Mouse (Mus musculus) retina, adult 2 months (tissue): ENCODE measurements around the gene Gtf3c5.

Experiments used
- DNase-seq: peaks from one replicate; pipeline ENCODE4 v3.0.0-alpha.2; 2012; ENCODE audit warnings: low read depth, low spot score

The Gtf3c5 gene

DNA sequence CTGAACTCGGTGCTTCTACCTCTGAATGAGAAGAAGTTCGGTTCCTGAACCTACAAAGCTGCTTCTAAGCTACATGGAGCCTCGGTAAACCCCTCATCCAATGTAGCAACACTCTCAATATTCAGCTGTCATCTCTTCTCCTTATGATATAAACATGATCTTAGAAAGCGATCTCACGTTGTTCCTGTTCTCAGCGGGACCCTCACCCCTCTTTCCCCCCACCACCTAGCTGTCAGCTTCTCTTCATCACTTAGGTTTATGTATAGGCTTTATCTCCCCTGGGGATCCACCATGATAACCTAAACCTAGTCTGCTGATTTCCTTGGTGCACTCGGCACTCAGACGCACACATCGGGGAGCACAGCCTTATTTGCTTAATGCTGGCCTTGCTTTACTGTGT lies at the start of gene Gtf3c5:
Gtf3c5 (minus strand) TSS at position 101 of the 400 bp plus-strand sequence.
- no peak for DNase-seq

DNA sequence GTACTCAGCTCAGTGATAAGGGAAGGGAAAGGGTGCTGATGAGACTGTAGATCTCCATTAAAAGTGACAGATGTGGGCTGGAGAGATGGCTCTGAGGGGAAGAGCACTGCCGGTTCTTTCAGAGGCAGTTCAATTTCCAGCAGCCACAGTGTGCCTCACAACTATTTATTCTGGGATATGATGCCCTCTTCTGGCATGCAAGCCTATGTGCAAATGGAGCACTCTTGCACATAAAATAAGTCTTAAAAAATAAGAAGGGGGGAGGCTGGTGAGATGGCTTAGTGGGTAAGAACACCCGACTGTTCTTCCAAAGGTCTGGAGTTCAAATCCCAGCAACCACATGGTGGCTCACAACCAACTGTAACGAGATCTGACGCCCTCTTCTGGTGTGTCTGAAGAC lies 49.6 kb upstream of the Gtf3c5 start:
- no peak for DNase-seq

DNA sequence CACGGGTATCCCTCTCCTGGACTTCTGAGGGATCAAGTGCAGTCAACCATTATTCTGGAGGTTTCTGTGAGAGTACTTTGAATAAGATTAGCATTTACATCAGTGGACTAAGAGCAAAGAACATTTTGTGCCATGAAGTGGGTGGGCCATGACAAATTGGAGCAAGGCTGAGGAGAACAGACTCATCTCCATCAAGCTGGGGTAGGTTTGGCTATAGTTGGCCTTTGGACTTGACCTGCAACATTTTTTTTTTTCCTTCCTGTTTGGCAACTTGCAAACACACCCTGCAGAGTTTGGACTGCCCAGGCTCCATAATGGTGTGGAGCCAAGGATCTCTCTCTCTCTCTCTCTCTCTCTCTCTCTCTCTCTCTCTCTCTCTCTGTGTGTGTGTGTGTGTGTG lies 49.1 kb upstream of the Gtf3c5 start:
- DNase-seq: no peak

DNA sequence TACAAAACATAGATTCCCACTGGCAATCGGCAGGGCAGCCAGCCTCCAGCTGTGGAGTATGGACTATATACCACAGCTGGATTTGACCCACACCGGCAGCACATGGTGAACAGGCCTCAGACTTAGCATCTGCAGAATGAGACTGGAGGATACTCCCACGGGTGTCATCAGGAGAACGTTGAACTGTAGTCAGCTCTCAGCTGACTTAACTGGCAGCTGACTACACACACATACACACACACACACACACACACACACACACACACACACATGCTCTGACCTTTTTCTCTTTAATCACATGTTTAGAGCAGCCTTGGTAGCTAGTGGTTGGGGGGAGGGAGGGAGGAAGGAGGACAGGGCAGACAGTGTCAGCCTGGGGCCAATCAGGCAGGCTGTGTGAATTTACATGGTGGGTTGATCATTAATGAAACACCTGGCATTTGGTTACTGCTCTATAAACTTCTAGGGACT lies 46.4 kb upstream of the Gtf3c5 start:
- no peak for DNase-seq

DNA sequence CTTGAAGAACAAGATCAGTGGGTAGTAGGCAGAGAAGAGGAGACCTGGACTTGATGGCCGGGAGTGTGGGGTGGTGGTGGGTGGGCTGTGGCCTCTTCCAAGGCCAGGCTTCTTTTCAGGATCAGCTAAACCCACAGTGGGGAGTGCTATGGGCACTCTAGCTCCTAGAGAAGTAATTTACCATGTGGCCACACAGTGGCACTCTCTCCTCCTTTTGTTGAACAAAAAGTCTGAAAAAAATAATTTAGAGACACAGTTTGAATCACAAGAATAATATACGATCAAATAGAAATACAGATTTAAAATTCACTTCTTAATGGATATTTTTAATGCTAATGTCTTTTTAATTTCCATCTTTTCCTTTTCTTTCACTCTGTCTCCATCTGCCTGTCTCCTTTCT lies 44.5 kb upstream of the Gtf3c5 start:
- DNase-seq: no peak

DNA sequence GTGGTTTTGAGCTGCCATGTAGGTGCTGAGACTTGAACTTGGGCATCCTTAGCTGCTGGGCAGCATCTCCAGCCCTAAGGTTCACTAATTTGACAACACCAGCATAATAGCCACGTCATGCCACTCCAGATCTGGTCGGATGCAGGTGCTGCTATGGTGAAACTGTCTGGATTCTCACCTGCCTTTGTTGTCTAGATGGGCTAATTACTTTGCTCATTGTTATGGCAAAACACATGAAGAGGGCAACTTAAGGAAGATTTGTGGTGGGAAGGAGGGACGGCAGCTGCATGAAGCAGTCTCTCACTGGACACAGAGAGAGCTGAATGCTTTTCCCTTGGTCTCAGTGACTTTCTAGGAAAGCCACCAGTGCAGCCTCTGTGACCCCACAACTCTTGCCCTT lies 42.5 kb upstream of the Gtf3c5 start:
- DNase-seq: no peak

DNA sequence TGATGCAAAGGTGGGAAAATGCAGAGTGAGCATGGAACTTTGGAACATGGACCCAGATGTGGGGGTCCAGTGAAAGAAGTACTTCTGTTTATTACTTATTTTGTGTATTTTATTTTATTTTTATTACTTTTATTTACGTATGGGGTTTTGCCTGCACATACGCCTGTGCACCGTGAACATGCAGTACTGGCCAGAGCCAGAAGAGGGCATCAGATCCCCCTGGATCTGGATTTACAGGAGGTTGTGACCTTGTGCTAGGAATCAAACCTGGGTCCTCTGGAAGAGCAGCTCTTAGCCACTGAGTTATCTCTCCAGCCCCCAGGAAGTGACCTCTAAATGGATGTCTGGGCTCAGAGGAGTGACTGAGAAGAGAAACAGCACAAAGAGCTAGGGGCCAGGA lies 41.3 kb upstream of the Gtf3c5 start:
- DNase-seq: no peak

DNA sequence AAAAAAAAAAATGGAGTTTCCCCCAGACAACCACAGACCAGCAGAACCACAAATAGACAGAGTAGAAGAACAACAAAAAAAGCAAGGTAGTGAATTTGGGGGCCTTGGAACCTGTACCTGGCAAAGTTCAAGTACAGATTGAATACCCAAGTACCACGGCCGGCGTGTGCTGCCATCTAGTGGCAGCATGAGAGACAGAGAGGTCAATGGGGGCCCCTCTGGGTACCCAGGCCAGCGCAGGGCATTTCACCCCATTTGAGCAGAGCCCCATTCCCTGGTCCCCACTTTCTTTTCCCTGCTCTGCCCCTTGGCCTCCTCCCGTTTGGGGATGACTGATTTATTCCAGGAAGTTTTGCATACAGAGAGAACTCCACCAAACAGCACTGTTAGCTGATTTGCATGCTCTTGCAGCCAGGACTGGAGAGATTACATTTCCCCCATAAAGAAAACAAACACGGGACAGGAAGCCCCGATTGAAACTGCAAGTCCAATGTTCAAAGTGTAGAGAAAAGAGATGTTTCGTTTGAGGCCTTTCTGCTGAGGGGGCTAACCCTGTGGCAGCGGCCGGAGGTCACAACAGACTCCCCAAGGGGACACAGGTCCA lies 39.1 kb upstream of the Gtf3c5 start:
- DNase-seq: no peak

DNA sequence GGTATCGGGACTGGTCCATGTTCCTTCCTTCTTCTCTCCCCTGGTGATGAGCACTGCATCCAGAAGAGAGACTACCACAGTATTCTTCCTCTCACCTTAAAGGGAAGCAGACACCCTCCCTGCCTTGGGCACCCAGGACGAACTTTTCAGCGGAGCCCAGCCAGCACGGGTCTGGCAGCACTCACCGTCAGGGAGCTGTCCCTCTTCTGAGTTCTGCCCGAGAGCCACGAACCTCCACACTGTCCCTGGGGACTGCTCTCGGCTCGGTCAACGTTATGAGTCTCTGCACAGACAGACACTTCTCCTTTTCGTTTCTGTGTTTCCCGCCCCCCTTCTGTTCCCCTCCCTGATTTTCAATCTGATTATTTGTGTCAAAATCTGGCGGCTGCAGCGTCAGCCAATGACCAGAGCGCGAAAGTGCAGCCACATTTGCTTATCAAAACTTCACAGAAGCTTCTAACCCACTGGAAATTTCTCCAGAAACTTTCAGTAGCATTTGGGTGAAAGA lies 38.2 kb upstream of the Gtf3c5 start, which contains the start of gene Gfi1b:
Gfi1b (minus strand) TSS at position 319 of the 508 bp plus-strand sequence.
- no peak for DNase-seq

DNA sequence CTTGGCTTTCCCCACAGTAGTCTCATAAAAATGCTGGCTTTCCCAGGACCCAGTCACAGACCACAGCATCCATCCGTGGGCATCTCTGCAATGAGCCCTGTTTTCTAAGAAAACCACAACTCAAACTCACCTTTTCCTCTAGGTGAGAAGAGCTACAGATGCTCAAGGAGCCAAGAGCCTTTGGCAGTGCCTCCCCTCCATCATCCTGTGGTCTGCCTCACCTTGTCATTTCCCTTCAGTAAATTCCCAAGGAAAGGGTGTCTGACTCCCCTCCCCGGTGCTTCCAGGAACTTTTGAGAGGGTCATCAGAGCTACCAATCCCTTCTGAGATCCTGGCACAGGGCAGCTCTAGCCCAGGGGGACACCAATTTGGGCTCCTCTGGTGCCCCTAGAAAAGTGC lies 37.6 kb upstream of the Gtf3c5 start:
- DNase-seq: no peak

DNA sequence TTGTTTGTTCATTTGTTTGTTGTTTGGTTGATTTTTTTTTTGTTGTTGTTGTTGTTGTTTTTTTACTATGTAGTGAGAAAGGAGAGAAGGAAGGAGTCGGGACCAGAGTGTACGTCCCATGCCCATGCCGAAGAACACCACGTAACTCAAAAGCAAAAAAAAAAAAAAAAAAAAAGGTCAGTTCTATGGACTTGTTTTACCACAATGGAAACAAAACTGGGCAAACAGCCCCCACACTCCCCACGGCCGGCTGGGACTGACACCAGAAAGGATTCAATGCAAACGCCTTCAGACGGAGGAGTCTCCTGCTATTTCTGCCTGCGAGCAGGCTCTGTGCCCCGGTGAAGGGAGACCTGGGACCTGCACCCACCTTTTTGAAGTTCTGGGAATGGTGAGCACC lies 37.0 kb upstream of the Gtf3c5 start:
- DNase-seq: no peak

DNA sequence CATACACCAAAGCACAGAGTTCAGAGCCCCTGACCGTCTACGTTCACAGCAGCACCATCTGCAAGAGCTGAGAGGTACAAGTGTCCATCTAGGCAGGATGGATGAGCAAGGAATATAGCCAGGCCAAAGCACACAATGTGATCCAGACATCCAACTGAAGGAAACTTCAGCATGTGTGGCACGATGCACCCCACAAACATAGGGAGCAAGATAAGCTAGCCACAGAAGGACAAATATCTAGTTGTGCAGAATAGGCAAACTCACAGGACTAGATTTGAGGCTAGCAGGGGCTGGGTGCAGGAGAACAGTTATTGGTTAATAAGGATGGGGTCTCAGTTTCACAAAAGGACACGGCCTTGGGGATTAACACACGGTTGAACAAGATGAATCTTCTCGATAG lies 35.8 kb upstream of the Gtf3c5 start:
- no peak for DNase-seq

DNA sequence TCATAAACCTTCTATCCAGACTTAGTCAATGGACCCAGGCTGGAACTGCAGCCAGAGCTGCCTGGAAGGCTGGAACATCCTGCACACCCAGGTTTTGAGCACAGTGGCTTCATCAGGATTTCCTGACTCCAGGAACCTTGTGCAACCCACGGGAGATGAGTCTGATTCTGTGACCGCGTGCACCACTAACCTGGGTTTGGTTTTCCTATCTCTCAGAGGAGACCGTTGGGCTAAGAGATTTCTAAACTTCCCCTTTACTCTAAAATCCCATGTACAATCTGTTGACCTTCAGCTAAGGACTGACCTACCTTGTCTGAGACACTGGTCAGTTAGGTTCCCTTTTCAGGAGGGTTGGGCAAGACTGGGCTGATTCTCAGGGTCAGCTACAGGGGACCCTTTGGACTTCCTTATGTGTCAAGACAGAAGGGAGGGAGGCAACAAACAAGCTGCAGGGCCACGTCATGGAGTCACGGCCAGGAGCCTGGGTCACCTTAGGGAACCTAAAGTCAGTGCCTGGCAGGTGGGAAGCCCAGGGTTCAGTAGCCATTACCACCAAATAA lies 35.3 kb upstream of the Gtf3c5 start:
- DNase-seq: no peak

DNA sequence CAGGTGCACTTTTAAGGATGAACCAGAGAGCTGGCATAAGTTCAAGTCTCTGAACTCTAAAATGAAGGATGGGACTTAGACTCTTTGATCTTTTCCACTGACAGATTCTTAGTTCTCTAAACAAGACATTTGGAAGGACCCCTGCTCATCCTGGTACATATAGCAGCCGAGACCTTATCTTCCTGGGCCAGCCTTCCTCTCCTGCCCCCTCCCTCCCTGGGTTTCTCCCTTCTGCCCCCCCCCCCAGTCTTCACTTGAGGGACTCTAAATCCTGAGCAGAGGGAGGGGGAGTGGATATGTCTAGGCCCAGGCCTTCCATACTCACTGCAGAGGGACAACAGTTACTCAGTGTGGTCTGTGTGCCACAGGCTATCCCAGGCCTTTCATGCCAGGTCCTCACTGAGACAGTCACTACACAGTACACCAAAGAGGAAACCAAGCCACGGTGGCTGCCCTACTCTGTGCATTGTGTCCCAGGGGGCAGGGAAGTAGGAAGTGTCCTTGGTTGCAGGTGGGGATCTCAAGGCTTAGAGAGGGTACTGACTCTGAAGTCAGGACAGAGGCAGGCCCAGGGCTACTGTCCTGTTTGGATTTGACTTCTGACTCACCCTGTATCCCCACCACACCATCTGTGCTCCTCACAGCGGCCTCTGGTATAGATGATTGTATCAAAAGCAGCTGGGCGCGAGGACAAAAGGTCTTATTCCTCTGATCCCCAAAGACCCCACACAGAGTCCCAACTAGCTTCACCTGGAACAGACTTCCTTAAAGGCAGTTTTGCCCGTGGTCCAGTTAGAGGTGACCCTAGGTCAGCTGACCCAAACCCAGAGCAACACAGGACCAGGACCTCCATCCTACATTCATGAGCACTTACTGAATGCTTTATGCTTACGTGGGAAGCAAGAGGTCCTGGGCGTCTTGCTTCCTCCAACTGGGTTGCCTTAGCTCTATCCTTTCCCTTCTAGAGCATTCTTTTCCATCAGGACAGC lies 34.2 kb upstream of the Gtf3c5 start:
- DNase-seq: no peak

DNA sequence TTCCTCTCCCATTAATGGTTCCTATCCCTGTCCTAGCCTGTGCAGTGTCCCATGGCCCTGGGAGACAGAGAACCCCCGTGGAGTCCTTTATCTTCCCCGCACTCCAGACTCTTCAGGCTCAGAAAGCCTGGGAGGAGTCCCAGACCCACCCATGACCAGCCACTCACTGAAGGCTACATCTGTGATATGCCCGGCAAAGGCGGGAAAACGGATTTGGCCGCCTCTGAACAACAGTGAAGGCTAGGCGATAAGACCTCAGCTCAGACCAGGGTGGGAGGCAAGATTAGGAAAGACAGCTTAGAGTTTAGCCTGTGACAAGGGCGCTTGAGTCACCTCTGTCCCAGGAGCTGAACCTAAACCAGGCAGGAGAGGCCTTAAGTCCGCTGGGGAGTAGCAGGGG lies 33.3 kb upstream of the Gtf3c5 start:
- no peak for DNase-seq

DNA sequence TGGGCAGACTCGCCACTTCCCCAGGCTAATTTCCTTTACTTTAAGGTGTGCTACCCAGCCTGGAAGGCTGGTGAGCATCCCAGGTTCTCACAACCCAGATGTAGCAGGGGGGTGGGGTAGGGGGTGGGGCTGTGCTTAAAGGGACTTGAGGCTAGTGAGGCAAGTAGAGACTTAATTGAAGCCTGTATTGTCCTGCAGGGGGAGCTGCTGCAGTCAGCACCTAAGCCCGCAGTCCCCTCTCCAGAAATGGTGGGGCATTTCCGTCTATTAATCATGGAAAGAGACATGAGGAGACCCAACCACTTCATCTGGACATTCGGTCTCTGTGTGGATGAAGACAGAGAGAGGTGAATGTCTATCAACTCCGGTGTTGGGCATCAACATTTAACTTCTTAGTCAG lies 32.8 kb upstream of the Gtf3c5 start:
- DNase-seq: no peak

DNA sequence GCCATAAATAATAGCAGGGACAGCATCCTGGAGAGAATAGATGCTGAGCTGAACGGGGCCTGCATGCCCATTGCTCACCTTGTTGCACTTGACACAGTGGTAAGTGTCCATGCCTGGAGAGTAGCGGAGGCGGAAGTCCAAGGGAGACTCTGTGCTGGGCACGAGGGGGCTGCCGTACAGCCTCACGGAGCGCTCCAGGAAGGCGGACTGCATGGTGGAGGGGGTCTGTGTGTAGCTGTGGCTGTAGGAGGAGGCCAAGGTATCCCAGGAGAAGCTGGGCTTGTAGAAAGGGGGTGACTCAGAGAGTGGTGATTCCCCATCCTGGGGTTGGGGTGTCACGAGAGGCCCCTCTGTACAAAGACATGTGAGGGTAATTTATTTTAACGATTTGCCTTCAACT lies 30.0 kb upstream of the Gtf3c5 start:
- no peak for DNase-seq

DNA sequence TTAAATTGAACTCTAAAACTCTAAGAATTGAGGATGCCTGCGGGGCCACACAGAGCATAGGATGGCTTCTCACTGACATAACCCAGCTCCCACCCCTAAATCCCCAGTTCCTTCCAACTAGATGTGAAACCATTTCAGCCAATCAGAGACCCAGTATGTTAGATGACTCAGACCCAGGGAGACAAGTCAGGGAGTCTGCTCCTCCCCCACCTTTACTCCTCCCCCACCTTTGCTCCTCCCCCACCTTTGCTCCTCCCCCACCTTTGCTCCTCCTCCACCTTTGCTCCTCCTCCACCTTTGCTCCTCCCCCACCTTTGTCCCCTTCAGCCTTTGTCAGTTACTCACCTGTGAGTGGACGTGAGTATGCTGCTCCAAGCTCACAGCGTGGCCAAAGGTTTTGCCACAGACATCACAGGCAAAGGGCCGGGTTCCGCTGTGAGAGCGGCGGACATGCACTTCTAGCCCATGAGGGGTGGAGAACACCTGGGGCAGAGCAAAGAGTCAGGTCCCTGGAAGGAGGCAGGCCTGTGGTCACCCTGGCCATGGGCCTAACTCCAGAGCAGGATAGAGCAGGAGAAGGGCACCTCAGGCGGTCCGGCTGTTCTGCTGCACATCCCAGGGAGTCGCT lies 29.0 kb upstream of the Gtf3c5 start:
- no peak for DNase-seq

DNA sequence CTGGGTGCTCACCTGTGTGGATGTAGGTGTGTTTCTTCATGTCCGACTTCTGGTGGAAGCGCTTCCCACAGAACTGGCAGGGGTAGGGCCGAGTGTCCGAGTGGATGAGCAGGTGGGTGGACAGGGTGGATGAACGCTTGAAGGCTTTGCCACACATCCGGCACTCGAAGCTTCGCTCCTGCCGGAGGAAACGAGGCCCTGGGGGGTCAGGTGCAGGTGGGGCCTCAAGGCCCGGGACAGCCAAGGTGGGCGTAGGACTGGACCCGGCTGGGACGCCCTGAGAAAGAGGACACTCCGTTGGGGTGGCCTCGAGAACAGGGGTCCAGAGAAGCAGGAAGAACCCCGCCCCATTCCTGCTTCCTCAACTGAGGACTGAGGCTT lies 27.8 kb upstream of the Gtf3c5 start:
- DNase-seq: no peak

DNA sequence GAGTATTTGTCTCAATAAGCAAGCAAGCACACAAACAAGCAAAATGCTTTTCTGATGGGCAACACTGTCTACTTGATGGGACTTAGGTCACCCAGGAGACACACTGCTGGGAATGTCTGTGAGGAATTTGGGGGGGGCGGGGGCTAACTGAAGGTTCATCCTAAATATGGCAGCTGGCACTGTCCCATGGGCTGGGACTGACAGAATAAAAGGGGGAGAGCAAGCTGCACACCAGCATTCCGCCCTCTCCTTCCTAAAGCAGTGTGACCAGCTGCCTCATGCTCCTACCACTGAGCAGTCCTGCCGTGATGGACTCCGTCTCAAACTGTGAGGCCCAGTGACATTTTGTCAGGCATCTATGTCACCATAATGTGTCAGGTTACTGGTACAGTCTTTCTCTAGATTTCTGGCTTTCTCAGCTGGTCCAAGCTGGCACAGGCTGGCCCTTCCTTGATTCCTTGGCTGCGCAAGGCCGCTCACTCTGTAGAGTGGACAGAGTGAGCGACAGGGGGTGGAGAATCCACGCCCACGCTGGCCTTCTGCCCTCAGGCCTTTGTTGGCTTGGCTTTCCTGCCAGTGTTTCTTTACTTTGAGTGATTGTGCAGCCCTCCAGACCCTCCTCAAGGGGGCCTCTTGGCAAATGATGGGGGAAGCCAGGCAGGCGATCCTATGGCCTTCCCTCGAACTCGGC lies 27.3 kb upstream of the Gtf3c5 start:
- no peak for DNase-seq

DNA sequence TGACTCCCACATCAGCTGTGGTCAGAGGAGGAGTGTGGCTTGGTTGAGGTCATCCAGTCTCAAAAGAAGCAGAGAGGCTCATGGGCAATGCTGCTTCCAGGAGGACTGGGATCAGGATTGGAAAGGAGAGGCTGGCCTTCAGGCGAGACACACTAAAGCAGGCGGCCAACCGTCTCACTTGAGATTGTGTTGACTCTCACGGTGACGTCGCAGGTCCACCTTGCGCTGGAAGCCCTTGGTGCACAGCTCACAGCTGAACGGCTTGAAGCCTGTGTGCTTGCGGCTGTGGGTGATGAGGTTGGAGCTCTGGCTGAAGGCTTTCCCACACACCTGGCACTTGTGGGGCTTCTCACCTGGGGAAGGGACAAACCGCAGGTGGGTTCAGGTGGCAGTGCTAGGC lies 26.3 kb upstream of the Gtf3c5 start:
- DNase-seq: no peak
